Mouse (Mus musculus) brain, embryonic 14.5 days (tissue): ENCODE data around the gene Cdr2l.

Source experiments
- CTCF ChIP-seq: fragments of 200-500 bp; IDR thresholded peaks from 2 replicates; pipeline ENCODE4 v1.5.1; 2012; ENCODE audit warnings: inconsistent platforms, mild to moderate bottlenecking, moderate library complexity, borderline replicate concordance; ENCODE audit not compliant: insufficient read depth, insufficient read length; ENCODE audit errors: extremely low read depth
- POLR2A ChIP-seq: fragments of 200-500 bp; IDR thresholded peaks from 2 replicates; pipeline ENCODE4 v1.6.1; 2012; ENCODE audit warnings: mild to moderate bottlenecking, inconsistent platforms, borderline replicate concordance; ENCODE audit not compliant: poor library complexity, insufficient read depth, insufficient read length, severe bottlenecking; ENCODE audit errors: extremely low read depth

- TF ChIP-seq POLR2A (no peak), CTCF (no peak)
These were observed 9.6 kb downstream of the Cdr2l start for GRCm38 (mm10) chr11:115391358-115391757.
